Mouse (Mus musculus) heart, embryonic 10.5 days (tissue): Measurements from ENCODE around the gene Pfn3. TPM values are rescaled to one million over a fixed set of nuclear protein-coding genes. Genes with fewer than 3 reads are reported as not detected.

Experiments
- DNase-seq: peaks from one replicate; pipeline ENCODE4 v3.0.0-alpha.2; 2017; ENCODE audit warnings: low spot score
- H3K27ac ChIP-seq: fragments of 300-500 bp; sonication (generic); 2 replicates; pipeline ENCODE4 v1.5.1; 2016; ENCODE audit warnings: mild to moderate bottlenecking
- H3K27me3 ChIP-seq: fragments of 300-500 bp; sonication (generic); 2 replicates; pipeline ENCODE4 v1.6.1; 2016; ENCODE audit warnings: mild to moderate bottlenecking; ENCODE audit not compliant: poor library complexity, insufficient read depth, severe bottlenecking
- H3K36me3 ChIP-seq: fragments of 300-500 bp; sonication (generic); 2 replicates; pipeline ENCODE4 v1.6.1; 2016; ENCODE audit warnings: mild to moderate bottlenecking, moderate library complexity
- H3K4me1 ChIP-seq: fragments of 300-500 bp; sonication (generic); 2 replicates; pipeline ENCODE4 v1.6.1; 2016; ENCODE audit warnings: mild to moderate bottlenecking
- H3K4me3 ChIP-seq: fragments of 300-500 bp; sonication (generic); 2 replicates; pipeline ENCODE4 v1.5.1; 2016; ENCODE audit warnings: mild to moderate bottlenecking, moderate library complexity
- H3K9me3 ChIP-seq: fragments of 300-500 bp; sonication (generic); 2 replicates; pipeline ENCODE4 v1.6.1; 2016; ENCODE audit warnings: mild to moderate bottlenecking, moderate library complexity
- WGBS: fragments of 180-500 bp; shearing (Covaris S2); methylation state at CpG from one replicate; pipeline ENCODE4 v1.1.7; 2016; 5-methylcytosine and 5-hydroxymethylcytosine counted together
- polyA plus RNA-seq: library from polyadenylated mRNA; unstranded; fragments of >200 nt; fragmentation: Nextera tagmentation; extraction: Ambion mirVana; gene quantifications from 2 replicates; pipeline ENCODE4 v1.2.1, GENCODE M21; 2016

Pfn3 gene
- polyA plus RNA-seq, 1 experiment from 2014 or later = not detected

- 73% methylated on average over 7 of the region's 7 CpGs for WGBS
- H3K36me3 ChIP-seq = no peaks in the 10 kb centered on the region
- H3K4me1 ChIP-seq = peaks cover 10% of the 10 kb centered on the region; the same call in 1 of the 2 replicates
- H3K27ac ChIP-seq = no peak overlapping the region
- no peaks in the 10 kb centered on the region for H3K9me3 ChIP-seq
- peaks cover 91% of the 10 kb centered on the region for H3K27me3 ChIP-seq
- no peak for DNase-seq
- H3K4me3 ChIP-seq = no peak overlapping the region
Measured at GRCm38 (mm10) chr13:55403266-55403665, 11.8 kb downstream of the Pfn3 start.

- Histone ChIP-seq H3K4me1 (0 out of 2 replicates have a peak, but pooled peaks cover 3% of the 10 kb centered on the region), H3K36me3 (no peaks in the 10 kb centered on the region), H3K9me3 (no peaks in the 10 kb centered on the region), H3K27me3 (peaks cover 71% of the 10 kb centered on the region), H3K27ac (no peak overlapping the region), H3K4me3 (no peak overlapping the region)
- 79% methylated on average over 1 of the region's 1 CpGs for WGBS
- DNase-seq = no peak
Measured at GRCm38 (mm10) chr13:55400039-55400346, 15.0 kb downstream of the Pfn3 start.

- WGBS = 58% methylated on average over 5 of the region's 5 CpGs
- peaks cover 69% of the 10 kb centered on the region for H3K27me3 ChIP-seq
- no peak overlapping the region for H3K4me3 ChIP-seq
- H3K27ac ChIP-seq = no peak overlapping the region
- H3K9me3 ChIP-seq = no peaks in the 10 kb centered on the region
- H3K4me1 ChIP-seq = 0 out of 2 replicates have a peak, but pooled peaks cover 3% of the 10 kb centered on the region
- no peaks in the 10 kb centered on the region for H3K36me3 ChIP-seq
- no peak for DNase-seq
Measured at GRCm38 (mm10) chr13:55399300-55400038, 15.6 kb downstream of the Pfn3 start.

GRCm38 (mm10) chr13:55398088-55398487 is 16.9 kb downstream of the Pfn3 start, which contains the start of gene Slc34a1:
TSS of gene Slc34a1 (plus strand) at chr13:55398187.
- H3K27me3 ChIP-seq = peaks cover 56% of the 10 kb centered on the region
- H3K4me3 ChIP-seq = no peak within 1 kb of the TSS
- DNase-seq = no peak
- H3K4me1 ChIP-seq = 0 out of 2 replicates have a peak, but pooled peaks cover 3% of the 10 kb centered on the region
- no peaks in the 10 kb centered on the region for H3K9me3 ChIP-seq
- no peaks in the 10 kb centered on the region for H3K36me3 ChIP-seq
- 75% methylated on average over 1 of the region's 1 CpGs for WGBS
- H3K27ac ChIP-seq = no peak within 1 kb of the TSS

- Histone ChIP-seq H3K9me3 (no peaks in the 10 kb centered on the region), H3K4me1 (no peaks in the 10 kb centered on the region), H3K36me3 (no peaks in the 10 kb centered on the region), H3K4me3 (no peak overlapping the region), H3K27me3 (peaks cover 10% of the 10 kb centered on the region; the same call in 1 of the 2 replicates), H3K27ac (no peak overlapping the region)
- DNase-seq = no peak
- WGBS = 67% methylated on average over 4 of the region's 4 CpGs
Measured at GRCm38 (mm10) chr13:55392933-55393332, 22.1 kb downstream of the Pfn3 start.

- DNase-seq = no peak
- Histone ChIP-seq H3K9me3 (no peaks in the 10 kb centered on the region), H3K4me1 (no peaks in the 10 kb centered on the region), H3K36me3 (no peaks in the 10 kb centered on the region), H3K27me3 (peaks cover 9% of the 10 kb centered on the region; the same call in 1 of the 2 replicates), H3K27ac (no peak overlapping the region), H3K4me3 (no peak overlapping the region)
- WGBS = 65% methylated on average over 1 of the region's 1 CpGs
Measured at GRCm38 (mm10) chr13:55391626-55392029, 23.4 kb downstream of the Pfn3 start.

- WGBS = 73% methylated on average over 3 of the region's 3 CpGs
Measured at GRCm38 (mm10) chr13:55390644-55391043, 24.4 kb downstream of the Pfn3 start.

GRCm38 (mm10) chr13:55381790-55382189 is 33.2 kb downstream of the Pfn3 start:
- no peak for DNase-seq
- H3K36me3 ChIP-seq = no peaks in the 10 kb centered on the region
- peaks cover 11% of the 10 kb centered on the region for H3K4me1 ChIP-seq
- WGBS = 72% methylated on average over 4 of the region's 4 CpGs
- H3K27me3 ChIP-seq = peaks cover 79% of the 10 kb centered on the region
- no peak overlapping the region for H3K4me3 ChIP-seq
- no peaks in the 10 kb centered on the region for H3K9me3 ChIP-seq
- no peak overlapping the region for H3K27ac ChIP-seq

More at GRCm38 (mm10) chr13:55390644-55391043, 24.4 kb downstream of the Pfn3 start:
- Histone ChIP-seq H3K27ac (no peak overlapping the region), H3K4me1 (no peaks in the 10 kb centered on the region), H3K27me3 (no peaks in the 10 kb centered on the region; the same call in 1 of the 2 replicates), H3K4me3 (no peak overlapping the region), H3K9me3 (no peaks in the 10 kb centered on the region), H3K36me3 (no peaks in the 10 kb centered on the region)
- no peak for DNase-seq

- Histone ChIP-seq H3K4me3 (peak overlapping the region; percentile 25), H3K9me3 (no peaks in the 10 kb centered on the region), H3K36me3 (no peaks in the 10 kb centered on the region), H3K27me3 (peaks cover 97% of the 10 kb centered on the region), H3K27ac (no peak overlapping the region), H3K4me1 (peaks cover 11% of the 10 kb centered on the region)
- 5% methylated on average over 32 of the region's 32 CpGs for WGBS
- DNase-seq = no peak
Measured at GRCm38 (mm10) chr13:55378907-55379580, 36.0 kb downstream of the Pfn3 start.

GRCm38 (mm10) chr13:55375877-55376276 is 39.2 kb downstream of the Pfn3 start:
- DNase-seq = no peak
- no peak overlapping the region for H3K27ac ChIP-seq
- peaks cover 11% of the 10 kb centered on the region for H3K4me1 ChIP-seq
- H3K4me3 ChIP-seq = no peak overlapping the region; the same call in 1 of the 2 replicates
- 72% methylated on average over 2 of the region's 2 CpGs for WGBS
- no peaks in the 10 kb centered on the region for H3K36me3 ChIP-seq
- H3K27me3 ChIP-seq = peaks cover 96% of the 10 kb centered on the region
- H3K9me3 ChIP-seq = no peaks in the 10 kb centered on the region

- H3K36me3 ChIP-seq = no peaks in the 10 kb centered on the region
- no peaks in the 10 kb centered on the region for H3K9me3 ChIP-seq
- no peak for DNase-seq
- H3K27ac ChIP-seq = no peak overlapping the region
- peaks cover 20% of the 10 kb centered on the region for H3K4me1 ChIP-seq
- H3K4me3 ChIP-seq = no peak overlapping the region
- WGBS = 49% methylated on average over 6 of the region's 6 CpGs
- H3K27me3 ChIP-seq = peaks cover 97% of the 10 kb centered on the region
Measured at GRCm38 (mm10) chr13:55374206-55374924, 40.7 kb downstream of the Pfn3 start.

- 59% methylated on average over 5 of the region's 5 CpGs for WGBS
Measured at GRCm38 (mm10) chr13:55371740-55372139, 43.3 kb downstream of the Pfn3 start.

More at GRCm38 (mm10) chr13:55371740-55372139, 43.3 kb downstream of the Pfn3 start:
- Histone ChIP-seq H3K9me3 (no peaks in the 10 kb centered on the region), H3K4me1 (peaks cover 15% of the 10 kb centered on the region; the same call in 1 of the 2 replicates), H3K27me3 (peaks cover 75% of the 10 kb centered on the region), H3K4me3 (no peak overlapping the region), H3K27ac (no peak overlapping the region), H3K36me3 (no peaks in the 10 kb centered on the region)
- no peak for DNase-seq
